Mouse (Mus musculus) frontal cortex, postnatal 14 days (tissue): ENCODE measurements around the gene Wdr46.

ENCODE experiments used
- DNase-seq, 2 experiments: peaks; one replicate each; pipeline ENCODE4 v3.0.0; 2022; ENCODE audit warnings: low spot score in 2 of 2

The Wdr46 gene

DNA sequence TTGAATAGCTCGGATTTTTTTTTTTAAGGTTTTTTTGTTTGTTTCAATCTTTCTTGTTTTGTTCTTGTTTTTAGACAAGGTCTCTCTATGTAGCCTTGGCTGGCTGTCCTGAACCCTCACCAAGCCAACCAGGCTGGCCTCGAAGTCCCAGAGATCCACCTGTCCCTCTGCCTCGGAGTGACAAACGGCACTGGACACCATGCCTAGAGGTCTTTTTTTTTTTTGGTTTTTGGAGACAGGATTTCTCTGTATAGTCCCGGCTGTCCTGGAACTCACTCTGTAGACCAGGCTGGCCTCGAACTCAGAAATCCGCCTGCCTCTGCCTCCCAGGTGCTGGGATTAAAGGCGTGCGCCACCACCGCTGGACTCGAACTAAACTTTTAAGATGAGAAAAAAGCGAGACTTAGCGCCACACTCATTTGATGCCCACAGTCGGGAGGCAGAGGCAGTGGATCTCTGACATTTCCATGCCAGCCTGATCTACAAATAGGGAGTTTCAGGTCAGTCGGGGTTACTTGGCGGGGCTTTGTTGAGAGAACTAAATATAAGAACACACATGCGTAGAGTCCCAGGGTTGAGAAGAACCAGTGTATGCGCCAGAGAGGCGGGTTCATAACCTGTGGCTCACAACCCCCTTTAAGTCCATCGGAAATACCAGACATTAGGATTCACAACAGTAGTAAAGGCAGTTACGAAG lies 12.1 kb upstream of the Wdr46 start:
- DNase-seq, result no peak

DNA sequence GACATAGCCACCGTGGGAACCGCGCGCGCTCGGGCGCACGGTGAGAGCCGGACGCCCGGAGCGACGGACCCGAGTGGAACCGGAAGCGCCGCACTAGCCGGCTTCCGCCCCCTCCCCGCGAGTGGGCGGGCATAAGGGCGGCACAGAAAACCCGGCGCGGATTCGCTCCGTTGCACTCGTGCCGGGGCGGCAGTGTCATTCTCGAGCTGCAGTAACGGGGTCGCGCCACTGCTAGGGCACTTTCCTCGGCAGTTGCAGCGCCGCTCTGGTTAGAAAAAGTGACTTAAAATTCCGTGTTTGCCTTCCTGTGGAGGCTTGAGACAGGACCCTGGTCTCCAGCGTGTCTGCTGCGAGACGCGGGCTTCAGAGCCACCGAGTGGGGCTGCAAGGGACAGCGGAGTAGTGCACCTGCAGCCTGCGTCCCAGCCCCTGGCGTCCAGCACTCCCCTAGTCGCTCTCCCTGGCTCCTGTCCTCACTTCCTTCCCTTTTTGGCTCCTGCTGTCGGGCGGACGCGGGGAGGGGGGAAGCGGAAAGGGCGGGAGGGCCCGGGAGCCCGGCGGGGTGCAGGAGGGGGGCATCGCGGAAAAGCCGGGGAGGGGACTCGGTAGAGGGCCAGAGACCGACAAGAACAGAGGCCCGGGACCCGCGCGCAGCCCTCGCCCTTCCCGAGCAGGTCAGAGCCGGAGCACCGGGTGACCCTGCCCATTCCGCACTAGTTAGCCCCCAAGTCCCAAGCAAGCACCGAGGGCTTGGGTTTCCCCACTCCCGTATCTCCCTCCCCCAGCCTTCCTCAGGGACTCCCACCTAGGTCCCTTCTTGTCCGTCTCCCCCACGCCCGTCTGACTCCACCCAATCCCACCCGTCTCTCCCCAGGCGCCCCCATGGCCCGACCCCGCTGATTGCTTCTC lies 10.8 kb upstream of the Wdr46 start, which contains the start of gene Rgl2:
Gene Rgl2 (plus strand): TSS at position 173 of the 909 bp plus-strand sequence.
- peak; percentile 86 to 92 for DNase-seq

DNA sequence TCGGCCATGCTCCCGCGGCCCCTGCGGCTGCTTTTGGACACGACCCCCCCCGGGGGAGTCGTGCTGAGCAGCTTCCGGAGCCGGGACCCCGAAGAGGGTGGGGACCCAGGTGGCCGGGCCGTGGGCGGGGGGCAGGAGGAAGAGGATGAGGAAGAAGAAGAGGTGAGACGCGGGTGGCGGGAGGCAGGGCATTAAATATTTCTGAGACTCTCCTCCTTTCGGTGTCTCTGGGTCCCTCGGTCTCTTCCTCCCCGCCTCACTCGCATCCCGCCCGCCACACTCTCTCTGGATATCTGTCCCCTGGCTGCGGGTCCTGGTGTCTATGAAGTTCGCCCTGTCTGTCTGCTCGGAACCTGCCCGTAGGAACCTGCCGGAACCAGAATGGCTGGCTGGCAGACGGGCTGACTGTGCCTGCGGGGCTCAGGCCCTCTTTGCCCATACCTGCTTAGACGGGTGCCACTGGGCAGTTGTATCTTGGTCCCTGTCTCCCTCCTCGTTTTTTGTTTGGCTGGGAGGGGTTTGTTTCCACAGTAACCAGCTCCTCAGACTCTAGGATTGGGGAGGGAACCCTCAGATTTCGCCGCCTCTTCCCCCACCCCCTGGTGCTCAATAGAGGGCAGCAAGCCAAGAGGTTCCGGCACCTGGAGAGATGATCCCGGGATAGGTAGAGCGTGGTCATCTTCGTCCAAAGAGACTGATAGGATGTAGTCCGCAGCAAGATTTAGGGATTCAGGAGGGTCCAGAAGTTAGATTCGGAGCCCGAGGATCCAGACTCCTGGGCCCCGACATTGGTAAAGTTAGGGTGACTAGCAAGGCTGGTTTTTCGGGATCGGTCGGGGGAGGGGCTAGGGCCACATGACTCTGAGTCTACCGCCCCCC lies 9.9 kb upstream of the Wdr46 start:
- DNase-seq, result peak in 1 of 2 experiments; percentile 55

DNA sequence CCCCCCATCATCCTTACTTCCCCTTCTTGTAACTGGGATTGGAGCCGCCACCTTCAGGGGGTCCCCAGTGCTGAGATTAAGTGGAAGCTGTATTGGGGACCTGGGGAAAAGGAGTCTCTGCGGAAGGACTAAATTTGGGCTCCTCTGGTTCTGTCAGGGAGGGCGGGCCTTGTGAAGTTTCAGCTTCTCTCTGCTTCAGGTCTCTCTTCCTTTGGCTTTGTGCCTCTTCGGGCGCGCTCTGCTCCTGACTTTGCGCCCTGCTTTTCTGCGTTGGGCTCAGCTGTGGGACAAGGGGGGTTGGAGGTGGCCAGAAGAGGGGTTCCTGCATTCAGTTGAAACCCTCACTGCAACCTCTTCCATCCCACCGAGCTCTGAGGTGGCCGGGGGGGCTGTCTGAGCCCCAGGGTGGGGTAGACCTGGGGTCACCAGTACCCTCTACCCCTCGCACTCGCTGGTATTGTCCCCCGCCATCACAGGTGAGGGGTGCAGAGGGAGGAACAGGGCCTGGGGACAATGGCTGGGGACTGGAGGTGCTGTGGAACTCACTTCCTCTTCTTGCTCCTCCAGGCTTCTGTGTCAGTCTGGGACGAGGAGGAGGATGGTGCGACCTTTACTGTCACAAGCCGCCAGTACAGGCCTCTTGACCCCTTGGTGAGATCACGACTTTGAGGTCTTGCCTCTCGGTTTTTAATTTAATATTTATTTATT lies 9.1 kb upstream of the Wdr46 start:
- no peak for DNase-seq

DNA sequence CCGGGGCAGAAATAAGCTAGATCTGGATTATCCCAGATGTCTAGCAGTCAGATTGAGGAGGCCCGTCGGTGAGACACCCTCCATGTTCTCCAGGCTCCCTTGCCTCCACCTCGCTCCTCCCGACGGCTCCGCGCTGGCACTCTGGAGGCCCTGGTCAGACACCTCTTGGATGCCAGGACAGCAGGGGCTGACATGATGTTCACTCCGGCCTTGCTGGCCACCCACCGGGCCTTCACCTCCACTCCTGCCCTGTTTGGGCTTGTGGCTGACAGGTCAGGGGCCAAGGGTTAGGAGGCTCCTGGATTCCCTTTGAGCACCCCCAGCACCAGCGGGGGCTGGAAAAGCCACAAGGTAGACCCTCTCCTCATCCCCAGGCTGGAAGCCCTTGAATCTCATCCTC lies 8.5 kb upstream of the Wdr46 start:
- no peak for DNase-seq

DNA sequence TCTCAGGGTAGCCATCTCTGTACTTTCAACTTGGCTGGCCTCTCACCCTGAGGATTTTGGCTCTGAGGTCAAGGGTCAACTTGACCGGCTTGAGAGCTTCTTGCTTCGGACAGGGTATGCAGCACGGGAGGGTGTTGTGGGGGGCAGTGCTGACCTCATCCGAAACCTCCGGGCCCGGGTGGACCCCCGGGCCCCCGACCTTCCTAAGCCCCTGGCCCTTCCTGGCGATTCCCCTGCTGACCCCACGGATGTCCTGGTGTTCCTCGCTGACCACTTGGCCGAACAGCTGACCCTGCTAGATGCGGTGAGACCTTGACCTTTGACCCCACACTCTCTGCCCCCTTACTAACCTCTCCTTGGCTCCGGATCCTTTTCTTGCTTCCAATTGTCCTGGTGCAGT lies 8.0 kb upstream of the Wdr46 start:
- DNase-seq, result no peak

DNA sequence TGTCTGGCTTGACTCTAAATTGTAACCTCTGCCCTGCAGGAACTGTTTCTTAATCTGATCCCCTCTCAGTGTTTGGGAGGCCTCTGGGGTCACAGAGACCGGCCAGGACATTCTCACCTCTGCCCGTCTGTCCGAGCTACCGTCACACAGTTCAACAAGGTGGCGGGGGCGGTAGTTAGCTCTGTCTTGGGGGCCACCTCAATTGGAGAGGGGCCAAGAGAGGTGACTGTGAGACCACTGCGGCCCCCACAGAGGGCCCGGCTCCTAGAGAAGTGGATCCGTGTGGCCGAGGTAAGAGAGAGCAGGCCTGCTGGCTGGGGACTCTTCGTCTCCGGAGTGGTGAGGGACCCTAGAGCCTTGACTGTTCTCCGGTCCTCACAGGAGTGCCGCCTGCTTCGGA lies 7.5 kb upstream of the Wdr46 start:
- no peak for DNase-seq

DNA sequence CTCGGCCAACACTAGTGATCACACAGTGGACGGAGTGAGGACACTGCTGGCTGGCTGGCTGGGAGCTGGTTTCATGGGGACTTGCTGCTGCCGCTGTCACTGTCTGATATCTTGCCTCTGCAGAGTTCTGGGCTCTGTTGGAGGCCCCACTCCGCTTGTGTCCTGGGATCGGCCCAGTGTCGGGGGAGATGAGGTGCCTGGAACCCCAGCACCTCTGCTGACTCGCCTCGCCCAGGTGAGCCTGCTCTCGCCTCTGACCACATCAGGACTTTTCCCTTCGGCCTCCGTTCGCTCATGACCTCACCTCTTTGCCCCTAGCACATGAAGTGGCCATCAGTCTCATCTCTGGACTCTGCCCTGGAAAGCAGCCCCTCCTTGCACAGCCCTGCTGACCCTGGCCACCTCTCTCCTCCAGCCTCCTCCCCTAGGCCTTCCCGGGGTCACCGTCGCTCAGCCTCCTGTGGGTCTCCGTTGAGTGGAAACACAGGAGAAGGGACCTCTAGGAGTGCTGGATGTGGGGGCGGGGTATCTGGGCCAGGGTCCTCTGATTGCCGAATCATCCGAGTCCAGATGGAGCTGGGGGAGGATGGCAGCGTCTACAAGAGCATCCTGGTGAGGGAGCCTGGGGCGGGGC lies 4.9 kb upstream of the Wdr46 start:
- no peak for DNase-seq

DNA sequence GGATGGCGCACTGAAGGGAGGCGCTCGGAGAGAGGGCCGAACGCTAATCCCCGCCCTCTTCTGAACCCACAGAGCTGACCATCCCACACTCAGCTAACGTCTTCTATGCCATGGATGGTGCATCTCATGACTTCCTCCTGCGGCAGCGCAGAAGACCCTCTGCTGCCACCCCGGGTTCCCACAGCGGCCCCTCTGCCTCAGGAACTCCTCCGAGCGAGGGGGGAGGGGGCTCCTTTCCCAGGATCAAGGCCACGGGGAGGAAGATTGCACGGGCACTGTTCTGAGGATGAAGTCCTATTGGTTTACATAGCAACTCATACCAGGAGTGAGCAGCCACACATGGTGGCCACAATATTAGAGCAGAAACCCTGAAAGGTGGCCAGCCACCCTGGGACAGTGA lies 3.5 kb upstream of the Wdr46 start:
- no peak for DNase-seq

DNA sequence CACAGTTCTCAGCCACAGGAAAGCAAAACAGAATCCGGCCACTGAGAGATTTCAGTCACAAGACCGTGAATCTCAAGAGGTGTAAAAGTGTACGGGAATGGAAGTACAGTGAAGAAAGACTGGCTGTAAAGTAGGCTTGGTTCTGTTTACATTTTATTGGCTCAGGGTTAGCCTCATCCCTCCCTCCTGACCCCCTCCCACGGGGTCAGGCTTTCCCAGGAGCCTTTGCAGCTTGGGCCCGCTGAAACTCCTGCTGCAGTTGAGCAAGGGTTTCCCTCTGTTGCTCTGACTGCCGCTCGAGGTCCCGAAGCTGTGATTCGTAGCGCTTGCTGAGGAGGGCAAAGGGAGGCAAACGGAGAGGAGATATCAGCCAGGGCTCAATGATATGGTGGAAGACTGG lies 1.7 kb upstream of the Wdr46 start:
- DNase-seq, result no peak

DNA sequence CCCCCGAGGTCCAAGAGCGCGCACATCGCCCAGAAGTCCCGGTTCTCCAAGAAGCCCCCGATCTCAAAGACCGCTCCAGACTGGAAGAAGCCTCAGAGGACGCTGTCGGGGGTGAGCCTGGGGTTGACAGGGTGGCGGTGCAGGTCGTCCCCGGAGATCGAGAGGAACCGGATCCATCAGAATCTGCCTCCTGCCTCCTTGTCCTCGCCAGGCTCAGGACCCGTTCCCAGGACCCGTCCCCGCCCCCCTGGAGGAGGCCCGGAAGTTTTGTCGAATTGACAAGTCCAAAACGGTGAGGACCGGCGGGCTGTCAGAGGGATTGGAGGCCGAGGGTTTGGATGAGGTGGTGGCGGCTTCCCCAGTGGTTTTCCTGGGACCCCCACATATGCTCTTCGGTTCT lies 521 bp downstream of the Wdr46 start:
- no peak for DNase-seq

DNA sequence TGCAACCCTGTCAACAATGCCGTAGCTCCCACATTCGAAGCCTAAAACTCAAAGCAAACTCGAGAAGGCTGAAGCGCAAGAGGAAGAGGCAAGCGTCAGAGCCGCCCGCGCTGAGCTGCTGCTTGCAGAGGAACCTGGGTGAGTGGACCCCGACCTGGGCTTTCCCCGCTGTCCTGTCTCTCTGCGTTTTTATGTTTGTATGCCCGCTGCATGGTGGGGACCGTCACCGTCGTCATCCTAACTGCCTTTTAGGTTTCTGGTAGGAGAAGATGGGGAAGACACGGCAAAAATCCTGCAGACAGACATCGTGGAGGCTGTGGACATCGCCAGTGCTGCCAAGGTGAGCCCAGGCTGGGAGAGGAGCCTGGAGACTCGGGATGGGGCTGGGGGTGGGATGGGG lies 921 bp downstream of the Wdr46 start:
- no peak for DNase-seq

DNA sequence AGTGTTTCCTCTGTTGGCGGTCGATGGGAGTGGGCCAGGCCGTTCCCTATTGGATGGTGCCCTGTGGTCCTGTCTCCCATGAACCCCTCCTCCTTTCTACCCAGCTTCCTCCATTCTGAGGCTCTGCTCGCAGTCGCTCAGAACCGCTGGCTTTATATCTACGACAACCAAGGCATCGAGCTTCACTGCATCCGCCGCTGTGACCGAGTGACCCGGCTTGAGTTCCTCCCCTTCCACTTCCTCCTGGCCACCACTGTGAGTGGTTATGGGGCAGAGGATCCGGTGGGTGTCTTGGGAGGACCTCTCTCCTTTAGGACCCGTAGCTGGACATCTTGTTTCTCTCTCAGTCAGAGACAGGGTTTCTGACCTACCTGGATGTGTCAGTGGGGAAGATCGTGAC lies 3.0 kb downstream of the Wdr46 start:
- no peak for DNase-seq

DNA sequence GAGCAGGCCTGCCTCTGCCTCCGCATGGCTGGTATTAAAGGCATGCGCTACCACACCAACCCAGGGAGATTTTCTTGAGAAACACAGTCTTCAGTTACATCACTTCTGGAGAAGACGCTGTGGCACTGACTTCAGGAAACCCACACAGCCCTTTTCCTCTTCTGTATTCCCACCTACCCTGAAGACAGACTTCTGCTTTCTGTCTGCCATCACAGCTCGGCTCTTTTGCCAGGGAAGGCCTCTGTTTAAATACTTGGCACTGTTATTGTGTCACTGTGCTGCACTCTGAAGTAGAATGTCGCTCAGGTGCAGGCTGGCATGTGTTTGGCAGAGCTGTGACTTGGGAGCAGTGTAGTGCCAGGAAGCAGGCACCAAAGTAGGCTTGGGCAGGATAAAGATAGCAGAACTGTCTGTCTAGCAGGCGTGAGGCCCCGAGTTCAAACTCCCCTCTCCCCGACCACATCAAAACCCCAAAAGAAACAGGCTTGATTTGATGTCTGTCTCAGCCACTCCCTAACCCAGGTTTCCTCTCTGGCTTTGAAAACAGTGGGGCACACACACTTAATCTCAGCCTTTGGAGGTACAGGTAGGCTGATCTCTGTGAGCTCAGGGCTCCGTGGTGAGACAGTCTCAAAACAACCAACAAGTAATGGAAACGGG lies 7.1 kb downstream of the Wdr46 start:
- no peak for DNase-seq

DNA sequence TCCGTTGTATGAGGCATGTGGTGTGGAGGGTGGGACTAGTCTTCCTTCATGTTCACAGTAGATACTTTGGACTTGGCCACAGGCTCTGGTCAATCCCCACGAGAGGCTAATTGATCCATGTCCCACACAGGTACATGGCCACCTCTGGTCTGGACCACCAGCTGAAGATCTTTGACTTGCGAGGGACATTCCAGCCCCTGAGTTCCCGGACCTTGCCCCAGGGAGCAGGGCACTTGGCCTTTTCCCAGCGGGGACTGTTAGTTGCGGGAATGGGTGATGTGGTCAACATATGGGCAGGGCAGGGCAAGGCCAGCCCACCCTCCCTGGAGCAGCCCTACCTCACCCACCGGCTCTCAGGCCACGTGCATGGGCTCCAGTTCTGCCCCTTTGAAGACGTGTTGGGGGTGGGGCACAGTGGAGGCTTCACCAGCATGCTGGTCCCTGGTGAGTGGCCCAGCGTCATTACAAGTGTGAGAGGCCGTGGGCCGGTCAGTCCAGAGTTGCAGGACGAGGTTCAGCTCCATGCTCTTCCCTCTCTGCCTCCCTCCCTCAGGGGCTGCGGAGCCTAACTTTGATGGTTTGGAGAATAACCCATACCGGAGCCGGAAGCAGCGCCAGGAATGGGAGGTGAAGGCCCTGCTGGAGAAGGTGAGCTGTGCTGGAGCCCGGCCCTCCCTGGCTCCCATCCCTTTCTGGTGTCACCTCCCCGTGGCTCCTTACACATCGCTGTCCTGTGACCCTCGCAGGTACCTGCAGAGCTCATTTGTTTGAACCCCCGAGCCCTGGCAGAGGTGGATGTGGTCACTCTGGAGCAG lies 7.8 kb downstream of the Wdr46 start:
- DNase-seq, result no peak

DNA sequence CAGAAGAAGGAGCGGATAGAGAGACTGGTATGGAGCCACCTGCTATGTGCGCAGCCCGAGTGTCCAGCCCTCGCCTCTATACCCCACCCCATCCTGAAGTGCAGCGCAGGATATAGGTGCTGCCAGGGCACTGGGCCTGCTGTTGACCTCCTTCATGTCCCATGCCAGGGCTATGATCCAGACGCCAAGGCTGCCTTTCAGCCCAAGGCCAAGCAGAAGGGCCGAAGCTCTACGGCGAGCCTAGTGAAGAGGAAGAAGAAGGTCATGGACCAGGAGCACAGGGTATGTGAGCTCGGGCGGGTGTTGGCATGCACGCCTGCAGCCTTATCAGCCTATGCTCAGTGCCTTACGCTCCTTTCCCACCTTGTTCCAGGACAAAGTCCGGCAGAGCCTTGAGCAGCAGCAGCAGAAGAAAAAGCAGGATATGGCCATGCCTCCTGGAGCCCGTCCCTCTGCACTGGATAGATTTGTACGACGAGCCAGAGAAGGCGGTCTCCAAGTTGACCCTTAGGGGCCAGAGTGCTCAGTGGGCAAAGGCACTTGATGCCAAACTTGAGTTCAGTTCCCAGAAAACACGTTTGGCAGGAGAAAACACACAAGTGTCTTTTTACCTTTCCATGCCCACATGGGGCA lies 8.6 kb downstream of the Wdr46 start:
- no peak for DNase-seq

DNA sequence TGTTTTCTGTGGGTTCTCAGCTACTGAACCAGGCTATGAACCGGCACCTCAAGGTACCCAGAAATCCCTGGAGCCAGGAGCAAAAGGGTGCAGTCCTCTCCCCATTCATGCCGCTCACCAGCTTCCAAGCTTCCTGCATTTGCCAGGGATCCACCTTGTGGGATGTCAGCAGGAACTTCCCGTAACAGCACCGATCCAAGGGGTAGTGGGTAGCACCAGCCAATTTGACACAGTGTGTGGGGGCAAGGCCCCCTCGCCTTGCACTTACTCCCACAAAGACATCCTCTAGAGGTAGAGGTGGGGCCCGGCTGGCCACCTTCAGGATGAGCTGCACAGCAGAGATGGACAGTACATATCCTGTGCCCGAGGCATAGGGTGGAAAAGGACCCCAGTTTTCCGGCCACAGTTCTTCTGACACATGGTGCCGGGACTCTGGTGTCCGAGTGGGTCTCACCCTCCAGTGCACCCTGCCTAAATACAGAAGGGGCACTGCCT lies 9.7 kb downstream of the Wdr46 start:
- DNase-seq, result no peak

DNA sequence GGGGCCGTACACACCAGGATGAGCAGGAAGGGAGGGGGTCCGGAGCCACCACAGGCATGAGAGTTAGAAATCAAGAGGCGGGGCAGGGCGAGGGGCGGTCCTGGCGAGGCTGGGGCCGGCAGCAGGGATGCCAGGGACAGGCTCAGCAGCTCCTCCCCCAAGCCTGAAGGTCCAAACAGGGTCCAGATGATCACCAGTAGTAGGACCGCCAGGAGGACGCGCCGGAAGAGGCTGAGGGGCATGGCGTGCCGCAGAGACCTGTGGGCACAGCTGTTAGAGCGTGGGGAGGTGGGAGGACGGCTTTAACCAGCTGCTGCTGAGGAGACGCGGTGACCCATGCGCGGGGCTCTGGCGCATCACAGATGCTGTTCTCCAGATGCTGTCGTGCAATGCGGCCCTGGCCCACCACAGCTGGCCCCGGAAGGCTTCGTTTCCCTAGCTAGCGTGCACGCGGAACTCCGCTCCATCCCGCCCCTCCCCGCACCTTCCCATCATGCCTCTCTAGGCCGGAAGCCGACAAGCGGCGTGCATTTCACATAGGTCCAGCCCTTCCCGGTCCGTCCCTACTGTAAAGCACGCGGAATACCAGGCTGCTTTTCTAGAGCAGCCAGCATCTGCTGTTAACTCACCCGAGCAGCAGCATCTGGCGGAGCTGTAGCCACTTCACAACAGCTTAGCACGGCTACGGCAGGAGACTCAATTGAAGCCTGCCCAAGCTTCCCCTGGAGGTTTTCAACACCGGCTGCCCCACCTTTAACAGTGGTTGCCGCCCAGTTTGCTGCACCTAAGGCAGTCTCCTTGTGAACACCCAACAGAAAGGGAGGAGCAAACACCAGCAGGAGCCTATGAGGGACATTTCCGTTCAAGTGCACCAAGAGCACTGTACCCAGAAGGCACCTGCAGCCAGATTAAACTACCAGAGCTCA lies 10.8 kb downstream of the Wdr46 start, which contains the start of gene B3galt4:
Gene B3galt4 (minus strand): TSS at position 468 of the 926 bp plus-strand sequence.
- DNase-seq, result peak; percentile 59 to 72
